Mouse (Mus musculus) lung, postnatal 0 days (tissue): Measurements from ENCODE around the gene Pbsn. TPM values are rescaled to one million over a fixed set of nuclear protein-coding genes. Genes with fewer than 3 reads are reported as not detected.
"Not testable (repeated sequence)": the region's sequence is repeated elsewhere in the genome, so short reads cannot be mapped to it uniquely, and the experiment has no call there.

Source experiments
- ATAC-seq: fragments of 200-750 bp; cut with Nextera tagmentation; 2 replicates; pipeline ENCODE4 v1.8.0; 2017; ENCODE audit warnings: moderate library complexity
- DNase-seq: peaks from one replicate; pipeline ENCODE4 v3.0.0-alpha.2; 2016; ENCODE audit warnings: low spot score
- H3K27ac ChIP-seq: fragments of 300-500 bp; sonication (generic); 2 replicates; pipeline ENCODE4 v1.5.1; 2014; ENCODE audit warnings: antibody characterized with exemption, mild to moderate bottlenecking, low read length, mixed read lengths
- H3K27me3 ChIP-seq: fragments of 300-500 bp; sonication (generic); replicated peaks from 2 replicates; pipeline ENCODE4 v1.6.1; 2014; ENCODE audit warnings: low read length, mixed read lengths; ENCODE audit not compliant: insufficient read depth
- H3K36me3 ChIP-seq: fragments of 300-500 bp; sonication (generic); 2 replicates; pipeline ENCODE4 v1.6.1; 2014; ENCODE audit warnings: low read length, mixed read lengths; ENCODE audit not compliant: insufficient read depth
- H3K4me1 ChIP-seq: fragments of 300-500 bp; sonication (generic); 2 replicates; pipeline ENCODE4 v1.6.1; 2014; ENCODE audit warnings: antibody characterized with exemption, low read depth, low read length, mixed read lengths; ENCODE audit not compliant: insufficient read depth
- H3K4me2 ChIP-seq: fragments of 300-500 bp; sonication (generic); replicated peaks from 2 replicates; pipeline ENCODE4 v1.6.1; 2014; ENCODE audit warnings: low read depth, mild to moderate bottlenecking, low read length, moderate library complexity, mixed read lengths
- H3K4me3 ChIP-seq: fragments of 300-500 bp; sonication (generic); 2 replicates; pipeline ENCODE4 v1.5.1; 2014; ENCODE audit warnings: low read depth, low read length
- H3K9ac ChIP-seq: fragments of 300-500 bp; sonication (generic); replicated peaks from 2 replicates; pipeline ENCODE4 v1.6.1; 2014; ENCODE audit warnings: low read depth, mild to moderate bottlenecking
- H3K9me3 ChIP-seq: fragments of 300-500 bp; sonication (generic); 2 replicates; pipeline ENCODE4 v1.6.1; 2016; ENCODE audit warnings: low read length, mixed read lengths
- CTCF ChIP-seq: IDR thresholded peaks from 2 replicates; pipeline ENCODE4 v1.5.1; 2016; ENCODE audit warnings: antibody characterized with exemption, mild to moderate bottlenecking
- EP300 ChIP-seq: IDR thresholded peaks from 2 replicates; pipeline ENCODE4 v1.6.1; 2016; ENCODE audit warnings: antibody characterized with exemption, mild to moderate bottlenecking, control low read depth
- WGBS: fragments of 180-500 bp; shearing (Covaris S2); extraction: QIAGEN DNeasy Blood & Tissue Kit; methylation state at CpG from one replicate; pipeline ENCODE4 v1.1.7; 2014; 5-methylcytosine and 5-hydroxymethylcytosine counted together
- polyA plus RNA-seq: library from polyadenylated mRNA; unstranded; fragments of >200 nt; fragmentation: Nextera tagmentation; extraction: Ambion mirVana; gene quantifications from 2 replicates; pipeline ENCODE4 v1.2.1, GENCODE M21; 2015

The Pbsn gene
- not detected in 2 replicates for polyA plus RNA-seq

DNA sequence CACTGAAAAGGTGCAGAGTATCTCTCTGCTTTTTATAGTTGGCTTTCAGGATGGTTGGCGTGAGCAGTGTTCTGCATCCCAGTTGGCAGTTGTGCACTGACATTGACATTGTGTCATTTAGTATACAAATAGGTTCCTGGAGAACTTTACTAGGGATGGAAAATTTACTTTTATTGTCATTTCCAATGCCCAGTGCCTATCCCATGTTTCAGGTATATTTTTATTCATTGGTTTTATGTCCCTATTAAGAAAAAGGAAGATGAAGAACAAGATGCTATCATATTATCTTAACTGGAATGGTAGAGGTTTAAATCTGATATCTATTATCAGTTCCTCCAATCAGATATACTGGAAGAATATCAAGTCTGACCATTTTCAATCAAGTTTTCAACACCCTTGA lies at the start of gene Pbsn:
TSS of gene Pbsn (minus strand) at position 101 of the 400 bp plus-strand sequence.
- Histone ChIP-seq H3K4me3 (no peak within 1 kb of the TSS), H3K9ac (no peak within 1 kb of the TSS), H3K36me3 (no peaks in the 10 kb centered on the region), H3K9me3 (no peaks in the 10 kb centered on the region), H3K27ac (no peak within 1 kb of the TSS), H3K4me2 (no peak within 1 kb of the TSS), H3K4me1 (no peaks in the 10 kb centered on the region), H3K27me3 (no peaks in the 10 kb centered on the region)
- TF ChIP-seq CTCF (no peak), EP300 (no peak)
- 84% methylated on average over 1 of the region's 1 CpGs for WGBS
- ATAC-seq (no peak), DNase-seq (no peak)

DNA sequence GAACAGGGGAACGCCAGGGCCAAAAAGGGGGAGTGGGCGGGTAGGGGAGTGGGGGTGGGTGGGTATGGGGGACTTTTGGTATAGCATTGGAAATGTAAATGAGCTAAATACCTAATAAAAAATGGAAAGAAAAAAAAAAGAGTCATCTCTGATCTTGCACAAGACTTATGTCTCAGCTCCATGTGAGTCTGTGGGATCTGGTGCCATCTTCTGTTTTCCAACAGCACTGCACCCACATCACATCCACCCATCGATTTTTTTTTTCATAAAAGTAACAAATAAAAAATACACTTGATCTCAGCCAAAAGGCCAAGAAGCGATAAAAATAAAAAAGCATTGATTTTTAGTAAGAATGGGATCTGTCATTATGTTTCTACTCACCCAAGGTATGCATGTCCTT lies 26.6 kb upstream of the Pbsn start:
- H3K27ac ChIP-seq, H3K9ac ChIP-seq, H3K4me3 ChIP-seq, H3K9me3 ChIP-seq, H3K27me3 ChIP-seq, DNase-seq, H3K4me2 ChIP-seq, ATAC-seq, H3K4me1 ChIP-seq, H3K36me3 ChIP-seq: not testable (repeated sequence)
- 35% methylated on average over 2 of the region's 4 CpGs for WGBS

DNA sequence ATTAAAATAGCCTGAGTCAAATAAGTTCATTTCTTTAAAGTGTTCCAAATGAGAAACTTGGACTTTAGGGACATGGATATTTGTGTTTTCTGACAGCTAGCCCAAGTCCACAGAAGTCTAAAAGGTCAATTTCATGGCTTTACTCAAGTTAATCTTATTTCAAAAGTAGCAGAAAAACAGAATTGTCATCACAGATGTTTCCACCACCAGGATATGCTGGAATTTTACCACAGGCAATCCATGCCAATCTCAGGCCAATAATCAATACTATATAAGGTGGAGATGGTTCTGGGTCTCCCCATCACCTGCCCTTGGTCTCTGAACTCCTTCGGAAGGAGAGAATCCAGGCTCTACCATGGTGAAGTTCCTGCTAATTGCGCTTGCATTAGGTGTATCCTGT lies 11.0 kb upstream of the Pbsn start, which contains the start of gene Gm14744:
TSS of gene Gm14744 (plus strand) at position 301 of the 400 bp plus-strand sequence.
- WGBS: 77% methylated on average over 2 of the region's 2 CpGs
- not testable (repeated sequence) for H3K27ac ChIP-seq, H3K4me1 ChIP-seq, H3K9me3 ChIP-seq, ATAC-seq, H3K4me2 ChIP-seq, DNase-seq, H3K36me3 ChIP-seq, H3K27me3 ChIP-seq, H3K9ac ChIP-seq, H3K4me3 ChIP-seq

DNA sequence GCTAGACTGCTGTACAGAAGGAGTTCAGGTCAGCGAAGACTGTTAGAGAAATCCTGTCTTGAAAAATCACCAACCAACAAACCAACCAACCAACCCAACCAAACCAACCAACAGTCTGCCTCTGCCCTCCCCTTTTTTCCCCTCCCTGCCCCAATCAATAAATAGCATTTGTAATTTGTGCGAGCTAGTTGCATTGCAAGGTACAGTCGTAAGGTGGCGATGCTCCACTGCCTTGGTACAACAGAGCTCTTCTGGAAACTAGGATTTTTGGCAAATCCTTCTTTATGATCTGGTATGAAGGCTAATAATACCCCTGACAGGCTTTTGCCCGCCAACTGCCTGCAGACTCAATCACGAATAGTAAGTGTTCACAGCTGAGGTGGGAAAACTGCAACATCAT lies 41.4 kb downstream of the Pbsn start:
- Histone ChIP-seq H3K9me3 (no peaks in the 10 kb centered on the region), H3K36me3 (no peaks in the 10 kb centered on the region), H3K27me3 (no peaks in the 10 kb centered on the region), H3K4me1 (no peaks in the 10 kb centered on the region), H3K9ac (no peak overlapping the region), H3K4me3 (no peak overlapping the region), H3K27ac (no peak overlapping the region), H3K4me2 (no peak overlapping the region)
- TF ChIP-seq CTCF (peak; percentile 33), EP300 (no peak)
- ATAC-seq (no peak), DNase-seq (no peak)
- 51% methylated on average over 6 of the region's 6 CpGs for WGBS

DNA sequence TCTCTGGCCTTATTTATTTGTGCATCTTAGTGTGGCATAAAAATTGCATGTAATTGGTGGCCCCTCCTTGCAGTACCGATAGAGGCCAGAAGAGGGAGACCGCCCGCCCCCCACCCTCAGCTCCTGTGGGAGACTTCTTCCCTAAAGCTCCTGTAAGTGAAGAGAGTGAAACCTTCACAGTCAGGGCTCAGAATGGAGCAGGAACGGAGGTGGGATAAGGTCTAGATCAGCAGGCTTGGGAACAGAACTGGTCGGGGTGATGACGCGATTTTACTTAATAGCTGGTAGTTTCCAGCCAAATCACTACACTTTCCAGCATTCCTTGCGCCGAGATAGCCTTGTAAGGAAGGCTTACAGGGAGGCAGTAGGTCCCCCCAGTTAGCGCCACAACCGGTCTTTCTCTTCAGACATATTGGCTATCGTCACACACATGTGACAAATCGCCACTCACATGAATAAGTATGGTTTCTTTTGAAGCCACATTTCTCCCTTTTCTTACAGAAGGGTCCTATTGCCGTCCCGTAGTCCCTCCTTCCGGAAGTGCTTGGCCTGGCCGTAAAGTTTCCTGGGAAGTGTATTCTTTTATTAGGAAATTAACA lies 42.7 kb downstream of the Pbsn start:
- Histone ChIP-seq H3K4me3 (peak overlapping the region; percentile 42), H3K36me3 (no peaks in the 10 kb centered on the region), H3K27ac (peak overlapping the region; percentile 69), H3K9ac (0 out of 2 replicates have a peak overlapping the region, but pooled peaks have one; percentile 16), H3K4me2 (peak overlapping the region; percentile 47), H3K9me3 (no peaks in the 10 kb centered on the region), H3K27me3 (no peaks in the 10 kb centered on the region), H3K4me1 (no peaks in the 10 kb centered on the region)
- ATAC-seq (peak; percentile 84), DNase-seq (peak; percentile 60)
- peak; percentile 81 for TF ChIP-seq CTCF
- no peak for TF ChIP-seq EP300
- WGBS: 14% methylated on average over 17 of the region's 17 CpGs

DNA sequence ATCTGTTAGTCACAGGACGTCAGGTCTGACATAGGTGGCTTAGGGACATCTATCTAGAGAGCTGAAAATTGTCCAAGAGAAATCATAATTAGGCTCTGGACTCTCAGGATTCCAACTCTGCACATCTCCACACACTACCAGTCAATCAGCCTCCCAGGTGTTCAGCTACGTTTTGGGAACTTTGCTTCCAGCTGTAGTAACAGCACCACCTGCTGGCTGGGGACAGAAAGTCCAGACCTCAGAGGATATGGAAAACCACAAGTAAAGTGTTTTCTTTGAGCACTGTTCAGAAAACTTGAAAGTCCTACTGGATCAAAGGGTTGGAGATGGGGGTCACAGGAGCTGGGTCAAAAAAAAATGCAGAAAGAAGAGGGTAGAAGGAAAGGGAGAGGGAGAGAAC lies 44.8 kb downstream of the Pbsn start:
- Histone ChIP-seq H3K4me3 (no peak overlapping the region), H3K9me3 (no peaks in the 10 kb centered on the region), H3K27ac (no peak overlapping the region), H3K4me1 (no peaks in the 10 kb centered on the region), H3K9ac (no peak overlapping the region), H3K27me3 (no peaks in the 10 kb centered on the region), H3K4me2 (no peak overlapping the region), H3K36me3 (no peaks in the 10 kb centered on the region)
- ATAC-seq (no peak), DNase-seq (peak; percentile 51)
- TF ChIP-seq CTCF (peak; percentile 76), EP300 (no peak)
- WGBS: 21% methylated on average over 2 of the region's 2 CpGs

DNA sequence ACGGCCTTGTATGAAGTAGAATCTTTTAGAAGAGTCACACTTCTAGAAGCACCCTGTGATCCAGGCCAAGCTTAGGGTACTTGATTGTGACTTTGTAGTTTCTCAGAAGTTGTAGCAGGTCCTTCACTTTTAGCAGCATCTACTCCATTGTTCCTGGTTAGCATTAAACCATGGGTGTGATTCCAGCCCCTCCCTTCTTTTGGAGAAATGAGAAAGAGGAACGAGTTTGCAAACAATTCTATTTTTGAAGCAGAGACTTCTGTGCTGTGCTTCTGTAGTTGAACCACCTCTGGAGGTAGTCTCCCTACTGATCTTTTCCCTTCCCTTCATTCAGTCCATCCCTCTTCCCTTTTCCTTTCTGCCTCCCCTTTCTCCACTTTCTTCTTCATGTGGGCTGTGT lies 51.1 kb downstream of the Pbsn start:
- no peaks in the 10 kb centered on the region for H3K36me3 ChIP-seq
- no peaks in the 10 kb centered on the region for H3K27me3 ChIP-seq
- no peak overlapping the region for H3K27ac ChIP-seq
- H3K4me2 ChIP-seq: no peak overlapping the region
- H3K4me1 ChIP-seq: no peaks in the 10 kb centered on the region
- H3K9ac ChIP-seq: no peak overlapping the region
- no peak for TF ChIP-seq CTCF
- TF ChIP-seq EP300: no peak
- ATAC-seq (no peak), DNase-seq (no peak)
- no peak overlapping the region for H3K4me3 ChIP-seq
- H3K9me3 ChIP-seq: no peaks in the 10 kb centered on the region
- WGBS: 71% methylated on average over 2 of the region's 2 CpGs
